Mouse (Mus musculus) C2C12 (cell line): ENCODE data around the gene Mea1. TPM values are rescaled to one million over a fixed set of nuclear protein-coding genes. Genes with fewer than 3 reads are reported as not detected.

Source experiments
- H3K27me3 ChIP-seq: one replicate; pipeline ENCODE4 v1.6.1; 2011; ENCODE audit not compliant: control insufficient read depth, insufficient read depth, insufficient read length
- H3K36me3 ChIP-seq: one replicate; pipeline ENCODE4 v1.6.1; 2011; ENCODE audit not compliant: control insufficient read depth, insufficient read depth
- H3K4me3 ChIP-seq: one replicate; pipeline ENCODE4 v1.5.1; 2011; ENCODE audit warnings: mild to moderate bottlenecking, control low read depth; ENCODE audit not compliant: poor library complexity, insufficient read depth, severe bottlenecking
- H3K79me2 ChIP-seq: one replicate; pipeline ENCODE4 v1.6.1; 2011; ENCODE audit not compliant: control insufficient read depth, insufficient read depth
- H3K79me3 ChIP-seq: one replicate; pipeline ENCODE4 v1.6.1; 2011; ENCODE audit warnings: low read depth, control low read depth
- H3ac ChIP-seq: one replicate; pipeline ENCODE3; 2011; ENCODE audit warnings: low read depth; ENCODE audit not compliant: control insufficient read depth, insufficient read length
- CEBPB ChIP-seq: IDR thresholded peaks from one replicate; pipeline ENCODE4 v1.6.1; 2011; ENCODE audit warnings: low read depth, mild to moderate bottlenecking, control low read depth, moderate library complexity
- CTCF ChIP-seq: IDR thresholded peaks from one replicate; pipeline ENCODE4 v1.5.1; 2011; ENCODE audit not compliant: control insufficient read depth, insufficient read depth, insufficient read length
- FOSL1 ChIP-seq: IDR thresholded peaks from one replicate; pipeline ENCODE4 v1.8.0; 2011; ENCODE audit warnings: mild to moderate bottlenecking, low read length; ENCODE audit not compliant: poor library complexity, insufficient read depth, severe bottlenecking
- MAX ChIP-seq: IDR thresholded peaks from one replicate; pipeline ENCODE4 v1.6.1; 2011; ENCODE audit warnings: mild to moderate bottlenecking, control low read depth
- MYOD1 ChIP-seq: IDR thresholded peaks from one replicate; pipeline ENCODE4 v1.6.1; 2011; ENCODE audit warnings: low read depth; ENCODE audit not compliant: control insufficient read depth, insufficient read length
- MYOG ChIP-seq: IDR thresholded peaks from one replicate; pipeline ENCODE4 v1.6.1; 2011; ENCODE audit not compliant: control insufficient read depth, insufficient read length; ENCODE audit errors: extremely low read depth
- USF1 ChIP-seq: IDR thresholded peaks from one replicate; pipeline ENCODE4 v1.6.1; 2011; ENCODE audit warnings: low read depth, mild to moderate bottlenecking, control low read depth, moderate library complexity
- polyA plus RNA-seq: library from polyadenylated mRNA; unstranded; fragments of >200 nt; fragmentation: generic; extraction: Trizol; gene quantifications from one replicate; pipeline ENCODE4 v1.2.1, GENCODE M21; 2012; ENCODE audit warnings: missing spikeins

The Mea1 gene
- polyA plus RNA-seq, 1 experiment = 141 TPM

DNA sequence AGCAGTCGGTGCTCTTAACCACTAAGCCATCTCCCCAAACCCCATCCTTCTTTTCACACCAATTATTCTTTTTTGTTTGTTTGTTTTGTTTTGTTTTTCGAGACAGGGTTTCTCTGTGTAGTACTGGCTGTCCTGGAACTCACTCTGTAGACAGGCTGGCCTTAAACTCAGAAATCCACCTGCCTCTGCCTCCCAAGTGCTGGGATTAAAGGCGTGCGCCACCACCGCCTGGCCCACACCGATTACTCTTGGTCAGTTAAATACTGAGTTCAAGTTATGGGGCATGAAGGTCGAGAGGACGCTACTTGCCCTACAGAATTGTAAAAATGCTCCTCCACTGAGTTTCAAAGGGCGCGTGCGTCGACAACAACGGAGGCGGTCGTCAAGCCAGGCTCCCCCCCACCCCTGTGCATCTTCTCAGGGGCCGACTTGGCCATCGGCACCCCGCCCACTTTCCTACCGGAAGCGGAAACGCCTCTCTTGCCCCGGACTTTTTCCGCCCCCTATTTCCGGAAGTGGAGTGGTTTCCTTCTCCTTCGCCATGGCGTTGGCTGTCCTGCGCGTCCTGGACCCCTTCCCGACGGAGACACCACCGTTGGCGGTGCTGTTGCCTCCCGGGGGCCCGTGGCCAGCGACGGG is 32.5 kb downstream of the Mea1 start, which contains the start of gene Pex6:
Pex6 (plus strand) TSS at position 505 of the 639 bp plus-strand sequence.
- no peaks in the 10 kb centered on the region for H3K27me3 ChIP-seq
- TF ChIP-seq MYOG = no peak
- peak; percentile 45 for TF ChIP-seq MAX
- H3ac ChIP-seq = peak within 1 kb of the TSS; percentile 100
- H3K79me2 ChIP-seq = peaks cover 27% of the 10 kb centered on the region
- H3K79me3 ChIP-seq = peaks cover 12% of the 10 kb centered on the region
- peaks cover 20% of the 10 kb centered on the region for H3K36me3 ChIP-seq
- H3K4me3 ChIP-seq = peak within 1 kb of the TSS; percentile 83

DNA sequence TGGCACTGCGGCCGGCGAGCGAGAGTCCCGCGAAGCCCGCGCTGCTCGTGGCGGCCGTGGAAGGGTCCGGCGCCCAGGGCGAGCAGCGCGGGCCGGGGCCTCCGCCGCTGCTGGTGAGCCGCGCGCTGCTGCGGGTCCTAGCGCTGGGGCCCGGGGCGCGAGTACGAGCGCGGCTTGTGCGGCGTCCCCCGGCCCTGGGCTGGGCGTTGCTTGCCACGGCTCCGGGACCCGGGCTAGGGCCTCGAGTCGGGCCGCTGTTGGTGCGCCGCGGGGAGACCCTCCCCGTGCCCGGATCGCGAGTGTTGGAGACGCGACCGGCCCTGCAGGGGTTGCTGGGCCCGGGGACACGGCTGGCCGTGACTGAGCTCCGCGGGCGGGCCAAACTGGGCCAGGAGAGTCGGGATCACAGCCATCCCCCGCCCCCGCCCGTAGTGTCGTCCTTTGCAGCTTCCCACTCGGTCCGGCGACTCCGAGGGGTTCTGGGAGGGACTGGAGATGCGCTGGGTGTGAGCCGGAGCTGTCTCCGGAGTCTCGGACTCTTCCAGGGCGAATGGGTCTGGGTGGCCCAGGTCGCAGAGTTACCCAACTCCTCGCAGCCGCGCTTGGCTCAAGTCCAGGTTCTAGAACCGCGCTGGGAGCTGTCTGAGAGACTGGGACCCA is 33.1 kb downstream of the Mea1 start:
- TF ChIP-seq MAX (no peak), MYOG (no peak), MYOD1 (no peak), USF1 (no peak), FOSL1 (no peak), CTCF (no peak), CEBPB (no peak)
- H3K36me3 ChIP-seq = peaks cover 20% of the 10 kb centered on the region
- peaks cover 27% of the 10 kb centered on the region for H3K79me2 ChIP-seq
- H3K79me3 ChIP-seq = peaks cover 12% of the 10 kb centered on the region
- peak overlapping the region; percentile 100 for H3ac ChIP-seq
- H3K4me3 ChIP-seq = peak overlapping the region; percentile 83
- H3K27me3 ChIP-seq = no peaks in the 10 kb centered on the region

DNA sequence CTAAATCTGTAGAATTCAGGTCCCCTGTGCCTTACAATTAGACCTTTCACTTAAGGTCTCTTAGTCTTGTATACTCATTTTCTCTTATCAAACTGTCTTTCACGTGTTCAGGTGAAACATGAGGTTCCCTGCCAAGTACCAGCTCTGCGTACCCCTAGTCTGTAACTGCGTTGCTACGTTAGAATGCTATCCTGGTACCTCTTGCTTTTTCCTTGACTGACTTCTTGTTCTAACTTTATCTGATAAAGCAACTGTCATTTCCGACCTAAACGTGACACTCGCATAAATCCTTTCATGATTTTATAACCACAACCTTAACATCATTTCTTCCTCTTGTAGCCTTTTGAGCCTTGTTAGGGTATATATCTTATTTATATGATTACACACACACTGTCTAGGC is 33.8 kb downstream of the Mea1 start:
- TF ChIP-seq FOSL1 (no peak), MYOG (no peak), USF1 (no peak), MAX (no peak), CTCF (no peak), MYOD1 (no peak), CEBPB (no peak)
- Histone ChIP-seq H3K4me3 (peak overlapping the region; percentile 83), H3ac (peak overlapping the region; percentile 100), H3K27me3 (no peaks in the 10 kb centered on the region), H3K79me3 (peaks cover 12% of the 10 kb centered on the region), H3K36me3 (peaks cover 20% of the 10 kb centered on the region), H3K79me2 (peaks cover 27% of the 10 kb centered on the region)

DNA sequence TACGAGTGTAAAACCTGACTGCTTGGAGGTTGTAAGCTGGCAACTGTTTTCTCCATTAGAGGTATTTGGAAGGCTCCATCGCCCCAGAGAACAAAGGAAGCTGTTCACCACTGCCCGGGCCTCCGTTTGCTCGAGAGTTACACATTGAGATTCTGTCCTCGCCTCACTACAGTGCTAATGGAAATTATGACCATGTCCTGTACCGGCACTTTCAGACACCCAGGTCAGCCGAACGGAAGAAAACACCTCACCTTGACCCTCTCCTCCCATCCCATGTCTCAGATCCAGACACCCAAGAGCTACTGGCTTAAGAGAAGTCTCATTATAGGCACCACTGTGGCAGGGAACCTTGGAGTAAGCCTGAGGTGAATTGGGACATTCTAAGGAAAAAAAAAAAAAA is 35.3 kb downstream of the Mea1 start:
- Histone ChIP-seq H3K27me3 (no peaks in the 10 kb centered on the region), H3K79me2 (peaks cover 27% of the 10 kb centered on the region), H3K79me3 (peaks cover 12% of the 10 kb centered on the region), H3K4me3 (no peak overlapping the region), H3ac (no peak overlapping the region), H3K36me3 (peaks cover 20% of the 10 kb centered on the region)
- TF ChIP-seq USF1 (no peak), MAX (no peak), FOSL1 (no peak), MYOD1 (no peak), MYOG (no peak), CEBPB (no peak), CTCF (no peak)

DNA sequence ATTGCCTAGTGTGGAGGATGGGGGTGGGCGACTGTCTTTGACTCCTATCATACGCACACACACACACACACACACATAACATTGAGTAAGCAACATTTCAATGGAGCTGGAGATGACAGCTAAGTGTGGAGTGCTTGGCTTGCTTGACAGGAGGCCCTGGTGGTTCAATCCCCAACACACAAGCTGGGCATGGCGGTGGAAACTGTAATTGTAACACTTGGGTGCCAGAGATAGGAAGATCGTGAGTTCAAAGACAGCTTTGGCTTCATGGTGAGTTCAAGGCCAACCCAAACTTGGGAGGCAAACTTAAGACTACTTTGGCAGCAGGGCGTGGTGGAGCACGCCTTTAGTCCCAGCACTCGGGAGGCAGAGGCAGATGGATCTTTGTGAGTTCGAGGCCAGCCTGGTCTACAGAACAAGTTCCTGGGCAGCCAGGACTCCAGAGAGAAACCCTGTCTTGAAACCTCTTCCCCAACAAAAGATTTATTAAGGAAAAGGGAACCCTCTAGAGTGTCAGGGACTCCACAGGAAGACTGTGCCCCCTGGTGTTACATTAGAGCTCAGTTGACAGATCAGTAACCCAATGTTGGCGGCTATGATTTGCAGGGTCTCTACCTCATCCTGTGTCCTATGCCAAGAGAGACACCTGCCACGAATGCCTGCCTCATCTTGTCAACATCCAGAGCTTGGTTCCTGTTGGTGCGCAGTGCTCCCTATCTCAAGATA is 36.3 kb downstream of the Mea1 start:
- H3K79me2 ChIP-seq = peaks cover 27% of the 10 kb centered on the region
- H3K27me3 ChIP-seq = no peaks in the 10 kb centered on the region
- no peak overlapping the region for H3ac ChIP-seq
- no peak overlapping the region for H3K4me3 ChIP-seq
- peaks cover 20% of the 10 kb centered on the region for H3K36me3 ChIP-seq
- H3K79me3 ChIP-seq = peaks cover 12% of the 10 kb centered on the region
- no peak for TF ChIP-seq CEBPB
- TF ChIP-seq CTCF = no peak
- TF ChIP-seq MAX = no peak
